Mouse (Mus musculus): ENCODE results near the gene Tpx2.

Tpx2 gene

DNA sequence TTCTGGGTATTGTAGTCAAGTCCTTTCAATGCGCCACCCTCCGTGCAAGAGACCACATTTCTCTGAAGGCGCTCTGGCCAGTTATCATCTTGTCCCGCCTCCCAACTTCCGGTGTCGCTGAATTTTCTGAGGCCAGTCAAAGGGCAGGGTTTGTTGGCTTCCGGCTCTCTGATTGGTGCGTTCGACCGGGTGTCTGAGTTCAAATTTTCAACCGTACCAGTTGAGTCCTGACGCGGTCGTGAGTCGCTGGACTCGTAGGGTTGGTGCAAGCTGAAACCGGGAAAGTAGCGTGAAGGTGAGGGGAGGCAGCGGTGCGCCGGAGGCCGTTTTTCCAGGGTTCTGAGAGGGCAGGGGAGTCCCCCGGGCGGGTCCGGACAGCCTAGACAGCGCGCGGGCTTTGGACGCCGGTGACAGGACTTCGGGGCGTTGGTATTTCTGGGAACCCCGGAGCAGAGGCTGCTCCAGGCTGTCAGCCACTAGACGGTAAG is at the start of gene Tpx2:
TSS of gene Tpx2 (plus strand) at position 150 of the 488 bp plus-strand sequence.
- DNase-seq (ENCODE audit: extremely low spot score, low spot score), result peak; percentile 98

DNA sequence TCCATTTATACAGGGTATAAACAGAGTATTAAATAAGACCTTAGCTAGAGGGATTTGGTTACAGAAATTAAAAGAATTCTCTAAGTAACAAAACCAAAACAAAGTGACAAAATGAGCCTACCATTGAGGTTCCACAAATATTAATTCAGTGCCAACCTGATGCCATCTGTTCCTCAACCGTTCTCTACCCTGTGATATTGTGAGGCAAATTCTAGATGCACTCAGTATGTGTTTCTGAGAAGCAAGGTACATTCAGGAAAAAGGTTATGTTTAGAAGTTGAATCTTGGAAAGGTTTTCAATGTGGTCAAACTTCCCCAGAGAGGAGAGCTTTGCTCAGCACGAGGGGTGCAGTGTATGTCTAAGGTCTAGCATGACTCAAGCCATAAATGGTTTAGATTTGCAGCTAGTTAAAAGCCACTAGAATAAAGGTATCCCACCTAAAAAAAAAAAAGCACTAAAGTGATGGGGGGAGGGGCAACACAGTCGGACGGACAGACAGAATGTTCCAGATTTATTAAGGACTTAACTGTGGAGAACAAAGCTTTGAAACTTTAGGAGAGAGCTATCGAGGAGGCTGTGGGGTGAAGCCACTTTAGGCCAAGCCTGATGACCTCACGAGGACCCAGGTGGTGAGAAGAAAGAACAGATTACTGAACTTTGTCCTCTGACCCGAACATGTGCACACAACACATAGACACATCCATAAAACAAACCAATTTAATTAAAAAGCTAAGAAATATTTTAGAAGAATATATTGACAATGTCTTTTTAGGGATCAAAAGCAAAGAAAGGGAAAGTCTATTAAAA is 47.6 kb upstream of the Tpx2 start:
- no peak for DNase-seq (ENCODE audit: extremely low spot score, low spot score)

DNA sequence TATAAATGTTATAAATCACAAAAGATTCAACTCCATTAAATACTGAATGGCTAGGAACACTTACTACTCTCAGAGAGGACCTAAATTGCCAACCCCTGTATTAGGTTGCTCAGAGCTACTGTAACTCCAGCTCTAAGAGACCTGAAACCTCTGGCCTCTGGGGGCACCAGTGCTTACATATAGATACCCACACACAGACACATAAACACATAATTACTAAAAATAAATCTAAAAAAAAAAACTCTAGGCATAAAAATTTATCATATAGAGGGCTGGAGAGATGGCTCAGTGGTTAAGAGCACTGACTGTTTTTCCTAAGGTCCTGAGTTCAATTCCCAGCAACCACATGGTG is 47.0 kb upstream of the Tpx2 start:
- no peak for DNase-seq (ENCODE audit: extremely low spot score, low spot score)

DNA sequence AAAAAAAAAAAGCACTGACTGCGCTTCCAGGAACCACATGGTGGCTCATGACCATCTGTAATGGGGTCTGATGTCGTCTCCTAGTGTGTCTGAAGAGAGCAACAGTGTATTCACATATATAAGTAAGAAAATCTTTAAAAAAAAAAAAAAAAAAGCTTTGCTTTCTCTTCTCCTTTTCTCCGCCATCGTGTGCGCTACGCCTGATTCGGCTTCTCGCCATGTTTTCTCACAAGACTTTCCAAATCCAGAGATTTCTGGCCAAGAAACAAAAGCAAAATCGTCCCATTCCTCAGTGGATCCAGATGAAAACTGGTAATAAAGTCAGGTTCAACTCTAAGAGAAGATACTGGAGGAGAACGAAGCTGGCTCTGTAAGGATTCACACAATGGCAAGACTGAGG is 45.5 kb upstream of the Tpx2 start:
- DNase-seq (ENCODE audit: extremely low spot score, low spot score), result no peak

DNA sequence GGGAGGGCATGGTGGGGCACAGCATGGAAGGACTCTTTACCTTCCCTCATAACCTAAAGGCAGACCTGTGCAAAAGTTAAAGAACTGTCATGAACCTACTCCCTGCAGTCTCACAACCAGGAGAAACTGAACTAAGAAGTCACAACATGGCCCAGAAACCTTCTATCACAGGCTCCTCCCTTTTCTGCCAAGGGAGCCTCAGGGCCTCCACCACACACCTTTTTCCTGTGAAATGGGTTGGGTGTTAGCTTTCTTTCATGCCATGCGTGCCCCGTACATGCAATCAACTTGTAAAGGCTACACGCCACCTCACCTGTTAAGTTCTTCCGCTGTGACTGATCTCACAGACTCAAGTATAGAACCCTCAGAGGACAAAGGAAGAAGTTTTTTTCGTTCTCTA is 44.7 kb upstream of the Tpx2 start:
- DNase-seq (ENCODE audit: extremely low spot score, low spot score), result no peak

DNA sequence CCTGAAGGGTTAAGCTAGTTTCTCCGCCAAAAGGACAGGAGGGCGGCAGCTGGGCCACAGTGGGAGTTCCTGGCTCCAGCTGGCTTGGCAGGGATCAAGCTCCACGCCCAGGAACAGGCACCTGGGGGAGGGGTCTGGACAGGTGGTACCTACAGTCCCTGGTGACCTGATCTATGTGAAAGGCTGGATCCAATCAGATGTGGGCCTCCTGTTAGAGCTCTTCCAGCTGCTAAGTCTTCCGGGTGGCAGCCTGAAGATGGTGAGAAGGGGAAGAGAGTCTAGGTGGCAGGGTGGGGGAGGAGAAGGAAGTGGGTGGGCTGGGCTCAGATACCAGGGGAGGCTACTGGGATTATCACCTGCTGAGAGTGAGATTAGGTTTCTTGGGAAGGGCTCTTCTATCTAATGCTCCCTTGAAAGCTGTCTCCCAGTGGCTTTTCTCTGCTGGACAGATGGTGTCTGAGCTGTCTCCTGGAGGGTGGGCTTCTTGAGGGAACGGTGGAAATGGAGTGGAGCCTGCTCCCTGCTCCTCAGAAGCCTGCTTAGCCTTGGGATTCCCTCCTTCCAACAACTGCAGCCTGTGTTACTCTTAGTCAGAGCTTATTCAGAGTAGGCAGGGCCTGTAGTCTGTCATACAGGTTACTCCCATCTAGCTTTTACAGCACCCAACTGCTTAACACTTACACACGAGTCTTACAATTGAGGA is 43.2 kb upstream of the Tpx2 start:
- no peak for DNase-seq (ENCODE audit: extremely low spot score, low spot score)

DNA sequence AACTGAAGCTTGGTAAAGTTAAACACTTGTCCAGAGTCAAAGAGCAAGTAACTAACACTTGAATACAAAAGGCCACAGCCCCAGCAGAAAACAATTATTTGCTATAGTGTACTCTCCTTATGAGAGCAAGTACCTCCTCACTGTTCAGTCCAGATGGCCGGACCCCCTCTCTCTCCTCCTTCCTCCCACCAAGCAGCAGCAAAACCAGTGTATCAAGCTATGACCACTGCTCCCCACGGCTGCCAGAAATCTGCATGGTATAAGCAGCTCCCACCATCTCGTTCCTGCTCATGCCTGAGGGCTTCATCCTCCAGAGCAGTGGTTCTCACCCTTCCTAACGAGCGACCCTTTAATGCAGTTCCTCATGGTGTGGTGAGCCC is 42.7 kb upstream of the Tpx2 start:
- DNase-seq (ENCODE audit: extremely low spot score, low spot score), result no peak

DNA sequence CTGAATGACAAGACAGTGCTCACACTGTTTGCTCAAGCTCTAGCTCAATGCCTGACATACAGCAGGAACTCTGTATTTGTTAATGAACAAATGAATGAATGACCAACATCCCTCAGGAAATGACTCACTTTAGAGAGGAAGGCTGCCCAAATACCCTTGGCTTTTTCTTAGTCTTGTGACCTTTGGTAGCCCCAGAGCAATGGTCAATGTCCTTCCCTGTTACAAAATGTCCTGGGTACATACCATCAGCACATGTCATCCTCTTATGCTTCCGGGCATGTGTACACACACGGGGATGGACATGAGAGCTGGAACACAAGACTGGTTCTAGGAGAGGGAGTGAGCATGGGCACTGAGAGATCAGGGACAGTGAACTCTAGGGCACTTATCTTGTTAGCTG is 41.7 kb upstream of the Tpx2 start:
- no peak for DNase-seq (ENCODE audit: extremely low spot score, low spot score)

DNA sequence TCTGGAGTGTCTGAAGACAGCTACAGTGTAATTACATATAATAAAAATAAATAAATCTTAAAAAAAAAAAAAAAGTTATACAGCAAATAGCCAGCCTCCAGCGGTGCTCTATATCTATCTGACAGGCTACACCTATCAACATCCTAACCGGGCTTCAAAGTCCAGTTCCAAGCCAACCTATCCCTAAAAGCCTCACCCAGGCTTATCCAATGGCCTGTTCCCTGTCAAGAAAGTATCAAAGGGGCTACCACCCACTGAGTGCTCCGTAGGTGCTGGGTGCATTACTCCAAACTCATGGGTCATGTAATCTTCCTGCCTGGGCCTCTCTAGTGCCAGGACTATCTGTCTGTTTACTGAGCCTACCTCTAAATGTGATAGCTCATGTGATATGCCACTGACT is 39.6 kb upstream of the Tpx2 start:
- no peak for DNase-seq (ENCODE audit: extremely low spot score, low spot score)

DNA sequence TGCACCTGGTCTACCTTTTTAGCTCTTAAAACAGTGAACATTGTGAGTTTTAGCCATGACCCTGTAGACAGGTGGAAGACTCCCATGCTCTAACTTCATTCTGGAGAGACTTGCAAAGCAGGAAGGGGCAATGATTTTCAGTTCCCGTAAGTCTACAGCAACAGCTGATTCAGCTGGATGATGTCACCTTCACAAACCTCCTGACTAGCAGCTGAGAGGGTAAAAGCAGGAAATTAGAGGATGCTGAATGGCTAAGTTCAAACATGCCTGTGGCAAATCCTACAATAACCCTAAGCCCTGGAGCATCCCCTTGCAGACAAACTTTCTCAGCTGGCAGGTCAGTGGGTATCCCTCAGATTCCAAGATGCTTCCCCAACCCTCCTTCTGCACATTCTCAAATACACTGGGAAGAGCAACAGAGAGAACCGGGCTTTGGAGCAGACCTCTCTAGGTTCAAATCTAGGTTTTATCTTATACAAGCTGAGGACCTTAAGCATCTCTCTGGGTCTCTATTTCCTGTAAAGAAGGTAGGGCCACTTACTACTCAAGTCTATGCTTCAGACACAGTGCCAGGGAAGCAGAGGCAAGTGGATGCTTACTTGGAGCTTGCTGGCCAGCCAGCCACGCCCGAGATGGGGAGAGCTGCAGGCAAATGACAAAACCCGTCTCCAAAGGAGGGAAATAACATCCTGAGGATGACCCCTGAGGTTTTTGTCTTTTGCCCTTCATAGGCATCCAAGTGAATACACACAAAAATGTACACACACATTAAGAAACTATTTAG is 37.4 kb upstream of the Tpx2 start:
- DNase-seq (ENCODE audit: extremely low spot score, low spot score), result no peak

DNA sequence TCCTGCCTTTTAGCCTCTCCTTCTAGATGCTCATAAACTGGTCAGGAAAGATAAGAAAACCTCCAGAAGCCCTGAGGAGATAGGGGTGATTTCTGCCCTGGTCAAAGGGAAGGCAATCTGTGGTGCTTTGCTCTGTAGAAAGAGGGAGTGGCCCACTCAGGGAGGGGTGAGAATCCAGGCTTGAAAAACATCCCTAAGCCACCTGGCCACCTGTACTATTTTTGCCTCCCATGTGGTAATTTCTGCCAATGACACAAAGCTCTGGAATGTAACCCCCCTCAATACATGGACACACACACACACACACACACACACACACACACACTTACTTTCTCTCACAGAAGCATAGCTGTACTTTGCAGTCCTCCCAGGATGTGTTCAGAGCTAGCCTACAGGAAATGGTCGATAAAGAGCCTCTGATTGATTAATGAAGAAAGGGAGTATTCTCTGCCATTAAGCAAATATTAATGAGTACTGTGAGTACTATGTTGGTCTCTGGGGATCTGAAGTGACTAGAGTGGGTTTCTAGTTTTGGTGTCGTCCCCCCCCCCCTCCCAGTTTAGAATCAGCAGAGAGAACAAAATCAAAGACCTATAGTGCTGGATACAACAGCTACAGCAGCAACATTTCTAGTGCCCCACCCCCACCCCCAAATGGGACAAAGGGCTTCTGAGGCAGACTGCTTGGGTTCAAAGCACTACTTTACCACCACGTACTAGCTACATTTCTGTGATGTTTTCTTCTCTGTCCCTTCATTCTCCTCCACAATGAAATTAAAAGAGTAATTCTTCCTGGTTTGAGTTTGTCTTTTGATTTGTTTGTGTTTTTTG is 36.2 kb upstream of the Tpx2 start:
- DNase-seq (ENCODE audit: extremely low spot score, low spot score), result no peak

DNA sequence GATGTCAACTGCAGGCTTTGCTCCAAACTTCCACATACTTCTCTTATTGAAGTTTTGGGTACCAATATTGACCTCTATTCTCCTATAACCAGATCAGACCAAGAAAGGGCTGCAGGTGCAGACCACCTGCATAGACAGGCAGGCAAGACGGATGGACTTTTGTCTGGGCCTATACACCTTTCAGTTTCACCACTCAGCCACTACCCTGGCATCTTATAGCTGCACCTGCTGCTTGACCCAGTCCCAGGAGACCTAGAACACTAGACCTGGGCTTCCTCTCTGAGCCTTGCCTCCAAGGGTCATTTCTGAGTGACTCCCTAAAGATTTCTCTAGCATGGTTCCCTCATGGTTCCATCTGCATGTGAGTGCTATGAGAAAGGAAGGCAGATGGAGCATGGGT is 34.5 kb upstream of the Tpx2 start:
- DNase-seq (ENCODE audit: extremely low spot score, low spot score), result no peak

DNA sequence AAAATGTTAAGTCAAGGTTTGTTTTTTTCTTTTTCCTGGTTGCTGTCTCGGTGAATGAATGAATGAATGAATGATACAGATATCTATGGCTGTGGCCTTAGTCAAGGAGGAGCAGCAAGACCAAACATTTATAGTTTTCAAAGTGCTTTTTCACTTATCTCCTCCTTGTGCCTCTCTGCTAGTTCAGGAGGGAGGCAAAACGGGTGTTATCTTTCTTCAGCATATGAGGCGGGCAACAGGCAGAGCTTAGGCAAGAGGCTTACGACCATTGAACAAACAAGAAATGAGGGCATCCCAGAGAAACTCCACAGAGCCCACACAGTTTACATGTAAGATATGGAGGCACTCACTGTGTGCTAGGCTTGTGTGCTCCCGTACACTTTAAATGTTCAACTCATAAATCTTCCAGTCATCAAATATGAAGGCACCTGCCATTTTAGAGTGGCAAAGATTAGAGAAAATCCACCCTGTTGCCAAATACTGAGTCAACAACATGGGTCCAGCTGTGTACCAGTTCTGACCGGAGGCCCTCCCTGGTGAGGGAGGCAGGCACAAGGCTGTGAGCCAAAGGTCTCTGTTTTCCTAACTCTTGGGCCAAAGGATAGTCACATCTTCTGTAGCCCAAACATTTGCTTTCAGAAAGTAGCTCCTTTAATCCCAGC is 33.4 kb upstream of the Tpx2 start:
- no peak for DNase-seq (ENCODE audit: extremely low spot score, low spot score)

DNA sequence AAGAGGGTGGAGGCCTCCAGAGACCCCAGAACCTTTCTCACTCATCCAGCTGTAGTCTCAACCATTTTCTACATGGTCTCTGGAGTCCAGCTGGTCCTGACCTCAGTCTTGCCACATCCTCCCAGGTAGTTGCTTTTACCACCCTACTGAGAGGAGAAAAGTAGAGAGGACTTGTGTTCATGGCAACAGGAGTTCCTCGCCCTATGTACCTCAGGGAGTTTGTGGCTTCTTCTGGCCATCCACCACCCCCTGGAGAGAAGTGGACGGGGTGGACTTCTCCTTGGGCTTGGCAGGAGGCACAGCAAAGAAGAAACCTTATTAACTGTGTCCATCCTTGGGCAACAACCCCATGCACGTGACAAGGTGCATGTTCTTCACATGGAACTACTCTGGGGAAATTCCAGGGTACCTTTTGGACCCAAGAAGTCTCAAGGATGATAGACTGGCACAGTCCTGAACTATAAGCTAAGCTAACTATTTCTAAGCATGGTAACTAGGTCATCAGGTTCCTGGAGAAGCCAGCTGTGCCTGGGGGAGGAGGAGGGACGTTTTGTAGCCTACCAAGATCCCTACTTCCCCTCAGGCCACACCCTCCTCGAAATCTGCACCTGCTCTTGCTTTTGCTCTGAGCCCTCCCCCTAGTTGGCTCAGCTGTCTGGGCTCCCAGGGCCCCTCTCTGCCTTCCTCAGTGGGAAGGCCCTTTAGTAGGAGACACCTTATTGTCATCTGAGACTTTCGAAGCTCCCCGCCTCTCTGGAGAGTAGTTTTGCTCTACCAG is 31.7 kb upstream of the Tpx2 start:
- no peak for DNase-seq (ENCODE audit: extremely low spot score, low spot score)

DNA sequence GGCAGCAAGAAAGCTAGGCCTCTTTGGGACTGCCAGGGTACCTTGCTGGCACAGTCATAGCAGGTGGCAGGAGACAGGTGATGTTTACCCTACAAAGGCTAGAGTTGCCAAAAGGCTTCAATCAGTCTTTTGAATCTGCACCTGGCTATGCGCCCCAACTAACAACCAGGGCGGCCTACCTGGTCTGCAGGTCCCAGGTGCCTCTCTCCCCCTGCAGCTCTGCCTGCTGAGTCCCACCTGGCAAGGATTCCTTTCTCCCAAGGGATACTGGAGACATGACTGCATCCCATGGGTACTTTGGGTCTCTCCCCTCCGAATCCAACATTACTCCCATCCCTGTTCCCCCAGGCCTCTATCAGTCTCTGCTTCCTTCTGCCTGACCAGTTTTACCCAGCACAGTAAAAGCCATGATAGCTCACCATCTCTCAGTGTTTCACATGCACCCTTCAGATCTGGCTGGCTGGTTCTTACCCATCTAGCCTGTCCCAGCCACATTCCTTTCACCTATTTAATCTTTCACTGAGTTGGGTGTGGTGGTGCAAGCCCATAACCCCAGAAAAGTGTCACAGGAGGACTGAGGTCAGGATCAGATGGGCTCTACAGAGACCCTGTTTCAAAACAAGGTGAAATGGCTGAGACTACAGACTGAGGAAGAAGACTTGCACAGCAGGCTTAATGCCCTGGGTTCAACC is 31.0 kb upstream of the Tpx2 start:
- DNase-seq (ENCODE audit: extremely low spot score, low spot score), result no peak

DNA sequence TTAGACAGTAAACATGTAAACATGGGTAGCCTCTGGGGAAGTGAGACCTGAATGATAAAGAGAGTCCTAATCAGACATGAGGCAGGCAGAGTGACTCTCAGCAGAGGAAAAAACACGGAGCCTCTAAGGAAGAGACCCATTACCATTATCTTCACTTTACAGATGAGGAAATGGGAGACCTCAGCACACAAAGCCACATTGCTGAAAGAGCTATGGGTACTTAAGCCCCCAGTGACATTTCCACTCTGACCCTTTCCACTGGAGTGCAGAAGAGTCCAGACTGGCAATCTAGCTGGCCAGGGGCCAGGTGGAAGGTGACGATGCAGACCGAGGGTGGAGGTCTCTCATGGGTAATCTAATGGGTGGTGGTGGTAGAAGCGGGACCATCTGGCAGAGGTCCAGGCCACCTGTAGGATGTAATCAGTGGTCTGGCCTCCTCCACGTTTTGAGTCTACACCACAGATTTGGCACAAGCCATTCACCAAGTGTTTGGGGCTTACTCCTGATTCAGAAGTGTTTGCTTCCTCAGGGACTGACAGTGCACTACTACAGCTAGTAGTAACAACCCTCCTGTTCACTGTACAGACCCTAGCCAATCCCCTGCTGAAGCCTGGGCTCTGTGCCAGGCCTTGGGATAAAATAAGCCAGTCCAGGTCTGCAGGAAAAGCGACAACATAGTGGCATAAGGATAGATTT is 30.0 kb upstream of the Tpx2 start:
- no peak for DNase-seq (ENCODE audit: extremely low spot score, low spot score)

DNA sequence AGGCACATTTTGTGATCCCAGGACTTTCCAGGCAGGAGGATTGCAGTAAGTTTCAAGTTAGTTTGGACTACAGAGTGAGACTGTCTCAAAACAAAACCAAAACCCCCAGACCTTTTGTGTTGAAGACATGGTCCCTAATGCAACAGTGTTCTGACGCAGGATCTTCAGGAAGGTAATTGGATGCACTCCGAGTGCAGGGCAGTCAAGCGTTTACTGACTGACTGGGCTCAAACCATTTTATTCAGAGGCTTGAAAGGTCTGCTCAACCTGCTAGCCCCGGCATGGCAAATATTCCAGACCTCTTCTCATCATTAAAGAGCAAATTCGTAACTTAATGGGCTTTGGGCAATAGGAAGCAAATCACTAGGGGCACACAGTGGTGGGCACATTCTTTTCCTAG is 29.1 kb upstream of the Tpx2 start:
- DNase-seq (ENCODE audit: extremely low spot score, low spot score), result no peak

DNA sequence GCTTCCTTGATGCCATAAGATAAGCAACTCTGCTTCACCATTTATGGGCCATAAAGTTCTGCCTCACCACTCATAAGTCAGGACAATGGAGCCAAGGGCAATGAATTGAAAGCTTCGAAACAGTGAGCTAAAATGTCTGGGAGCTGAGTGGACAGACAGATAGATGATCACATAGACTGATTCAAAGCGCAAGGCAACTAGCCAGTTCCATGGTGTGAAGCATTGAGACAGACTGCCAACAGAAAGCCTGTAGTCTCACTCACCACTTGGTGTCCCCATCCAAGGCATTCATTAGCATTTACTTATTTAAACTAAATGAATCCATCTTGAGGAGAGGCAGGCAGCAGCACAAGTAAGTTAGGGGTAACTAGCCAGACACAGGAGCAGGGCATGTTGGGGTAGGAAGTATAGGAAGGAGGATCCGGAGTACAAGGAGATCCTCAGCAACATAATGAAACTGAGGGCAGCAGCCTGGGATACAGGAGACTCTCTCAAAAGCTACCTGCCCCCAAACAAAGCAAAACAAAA is 28.6 kb upstream of the Tpx2 start:
- no peak for DNase-seq (ENCODE audit: extremely low spot score, low spot score)

DNA sequence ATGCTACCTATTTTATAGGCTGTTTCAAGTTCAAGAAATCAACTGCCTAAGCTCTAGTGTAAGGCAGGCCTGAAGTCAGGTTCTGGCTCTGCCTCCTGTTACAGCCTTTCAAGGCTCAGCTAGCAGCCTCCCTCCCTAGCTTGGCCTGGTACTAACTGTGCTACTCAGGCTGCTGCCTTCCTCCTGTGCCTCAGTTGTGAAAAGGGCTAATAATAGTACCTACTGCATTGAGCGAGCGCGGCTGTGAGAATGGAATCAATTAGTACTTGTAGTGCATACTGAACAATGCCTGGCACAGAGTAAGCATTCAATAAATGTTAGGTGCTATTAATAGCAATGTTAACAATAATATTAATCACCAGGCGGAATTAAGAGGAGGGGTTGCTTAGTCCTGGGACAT is 27.8 kb upstream of the Tpx2 start:
- no peak for DNase-seq (ENCODE audit: extremely low spot score, low spot score)

All from neural tube, embryonic 10.5 days (tissue).